ENCODE assay signal across 15 mouse cellular contexts in genomic region chr1:160260605-160261004, GRCm38 (mm10). TPM values are rescaled to one million over a fixed set of nuclear protein-coding genes. Genes with fewer than 3 reads are reported as not detected.
A peak's percentile ranks its signal among the peaks of the same experiment; 100 is the strongest.
DNase-seq lines count a peak whose midpoint lies in the region; ATAC-seq and TF ChIP-seq lines count a peak whose summit lies in the region.
"Had no signal": no experiment of that assay in that cellular context is flagged by ENCODE, and none has a peak within 500 bp of the region (broad histone marks: within the 10 kb centered on the region; RNA-seq: fewer than 3 reads in every experiment).

No protein-coding gene starts in this region.

- no peaks in the 10 kb centered on the region for H3K9me3 ChIP-seq in hindbrain, embryonic 13.5 days
- no peaks in the 10 kb centered on the region for H3K9me3 ChIP-seq in hindbrain, embryonic 12.5 days (replicated peaks)
- no peaks in the 10 kb centered on the region for H3K9me3 ChIP-seq in midbrain, embryonic 14.5 days (ENCODE audit: control insufficient read depth, low read length)
- H3K9me3 ChIP-seq in midbrain, embryonic 10.5 days (replicated peaks) = no peaks in the 10 kb centered on the region
- no peaks in the 10 kb centered on the region for H3K9me3 ChIP-seq in limb, embryonic 15.5 days
- H3K9me3 ChIP-seq in stomach, postnatal 0 days (ENCODE audit: control insufficient read depth, low read length) = no peaks in the 10 kb centered on the region
- H3K9me3 ChIP-seq: heart, embryonic 13.5 days; liver, embryonic 15.5 days had no signal

- H3K9ac ChIP-seq in hindbrain, embryonic 13.5 days = no peak overlapping the region
- no peak overlapping the region for H3K9ac ChIP-seq in hindbrain, embryonic 12.5 days
- H3K9ac ChIP-seq in midbrain, embryonic 14.5 days (replicated peaks; ENCODE audit: low read length) = no peak overlapping the region
- no peak overlapping the region for H3K9ac ChIP-seq in limb, embryonic 15.5 days
- no peak overlapping the region for H3K9ac ChIP-seq in stomach, postnatal 0 days (ENCODE audit: low read length)
- H3K9ac ChIP-seq: heart, embryonic 13.5 days; liver, embryonic 15.5 days had no signal

- no peak overlapping the region for H3K4me3 ChIP-seq in hindbrain, embryonic 13.5 days
- no peak overlapping the region for H3K4me3 ChIP-seq in hindbrain, embryonic 12.5 days
- H3K4me3 ChIP-seq in midbrain, embryonic 14.5 days (replicated peaks; ENCODE audit: low read depth, low read length) = no peak overlapping the region
- no peak overlapping the region for H3K4me3 ChIP-seq in midbrain, embryonic 10.5 days
- H3K4me3 ChIP-seq in limb, embryonic 15.5 days = no peak overlapping the region
- no peak overlapping the region for H3K4me3 ChIP-seq in stomach, postnatal 0 days (ENCODE audit: low read depth, low read length)
- H3K4me3 ChIP-seq: erythroblast, embryonic 14.5 days; heart, embryonic 13.5 days; liver, embryonic 15.5 days had no signal

- WGBS in hindbrain, embryonic 13.5 days = 87% methylated on average over 4 of the region's 4 CpGs
- 88% methylated on average over 4 of the region's 4 CpGs for WGBS in hindbrain, embryonic 12.5 days
- 88% methylated on average over 4 of the region's 4 CpGs for WGBS in midbrain, embryonic 14.5 days
- 88% methylated on average over 4 of the region's 4 CpGs for WGBS in midbrain, embryonic 10.5 days
- 68% methylated on average over 4 of the region's 4 CpGs for whole genome bisulfite sequencing in limb, embryonic 15.5 days
- 66% methylated on average over 4 of the region's 4 CpGs for WGBS in stomach, postnatal 0 days

- H3K4me2 ChIP-seq in hindbrain, embryonic 13.5 days = no peak overlapping the region
- no peak overlapping the region for H3K4me2 ChIP-seq in hindbrain, embryonic 12.5 days (replicated peaks)
- H3K4me2 ChIP-seq in midbrain, embryonic 14.5 days (ENCODE audit: low read length) = no peak overlapping the region
- no peak overlapping the region for H3K4me2 ChIP-seq in limb, embryonic 15.5 days
- H3K4me2 ChIP-seq in stomach, postnatal 0 days (replicated peaks; ENCODE audit: low read depth) = no peak overlapping the region
- H3K4me2 ChIP-seq: heart, embryonic 13.5 days; liver, embryonic 15.5 days had no signal

- 0 out of 2 replicates have a peak, but pooled peaks have one; percentile 18 for ATAC-seq in hindbrain, embryonic 13.5 days (ENCODE audit: low FRiP score)
- no peak for ATAC-seq in hindbrain, embryonic 12.5 days (ENCODE audit: low FRiP score)
- ATAC-seq in midbrain, embryonic 14.5 days (ENCODE audit: low FRiP score, low TSS enrichment) = no peak
- no peak for ATAC-seq in limb, embryonic 15.5 days (ENCODE audit: insufficient number of reproducible peaks, low FRiP score, low TSS enrichment, low read depth)
- no peak for ATAC-seq in stomach, postnatal 0 days (ENCODE audit: low FRiP score, low TSS enrichment)
- no peak for ATAC-seq in frontal cortex, adult (ENCODE audit: low TSS enrichment)

- DNase-seq in midbrain, embryonic 14.5 days = no peak
- no peak for DNase-seq in midbrain, embryonic 10.5 days (ENCODE audit: low spot score)
- no peak for DNase-seq in stomach, postnatal 0 days (ENCODE audit: low spot score)
- no peak for DNase-seq in ovary, postnatal 36 days (ENCODE audit: low spot score)
- DNase-seq: B cell, adult 2 months; gastrocnemius, postnatal 14 days; heart, adult 18-20 months; thymus, postnatal 25 days had no signal

- no peak for TF ChIP-seq CTCF in stomach, postnatal 0 days (IDR thresholded peaks at IDR 0.05; ENCODE audit: low read depth)

- no peak for TF ChIP-seq EP300 in stomach, postnatal 0 days (optimal IDR thresholded peaks at IDR 0.05)

- peaks cover 25% of the 10 kb centered on the region for H3K4me1 ChIP-seq in hindbrain, embryonic 13.5 days (replicated peaks)
- peaks cover 8% of the 10 kb centered on the region; the same call in 1 of the 2 replicates for H3K4me1 ChIP-seq in hindbrain, embryonic 12.5 days
- H3K4me1 ChIP-seq in midbrain, embryonic 14.5 days (ENCODE audit: control insufficient read depth, insufficient read depth, low read length) = peaks cover 9% of the 10 kb centered on the region; the same call in 1 of the 2 replicates
- H3K4me1 ChIP-seq in midbrain, embryonic 10.5 days = peaks cover 3% of the 10 kb centered on the region
- H3K4me1 ChIP-seq in limb, embryonic 15.5 days = peaks cover 15% of the 10 kb centered on the region; the same call in 1 of the 2 replicates
- H3K4me1 ChIP-seq in stomach, postnatal 0 days (replicated peaks; ENCODE audit: control insufficient read depth, insufficient read depth) = no peaks in the 10 kb centered on the region

- peak overlapping the region; percentile 67 for H3K27ac ChIP-seq in hindbrain, embryonic 13.5 days
- no peak overlapping the region for H3K27ac ChIP-seq in hindbrain, embryonic 12.5 days
- H3K27ac ChIP-seq in midbrain, embryonic 14.5 days (replicated peaks; ENCODE audit: low read depth, low read length) = peak overlapping the region; percentile 64
- H3K27ac ChIP-seq in midbrain, embryonic 10.5 days (replicated peaks) = no peak overlapping the region
- H3K27ac ChIP-seq in limb, embryonic 15.5 days = peak overlapping the region; percentile 14; the same call in 1 of the 2 replicates
- H3K27ac ChIP-seq in stomach, postnatal 0 days (replicated peaks) = 0 out of 2 replicates have a peak overlapping the region, but pooled peaks have one; percentile 53
- H3K27ac ChIP-seq: heart, embryonic 13.5 days; liver, embryonic 15.5 days had no signal

- H3K36me3 ChIP-seq in hindbrain, embryonic 13.5 days = peaks cover 4% of the 10 kb centered on the region; the same call in 1 of the 2 replicates
- no peaks in the 10 kb centered on the region for H3K36me3 ChIP-seq in hindbrain, embryonic 12.5 days
- H3K36me3 ChIP-seq in midbrain, embryonic 14.5 days (ENCODE audit: control insufficient read depth, insufficient read depth, low read length) = no peaks in the 10 kb centered on the region
- H3K36me3 ChIP-seq in midbrain, embryonic 10.5 days = no peaks in the 10 kb centered on the region
- no peaks in the 10 kb centered on the region for H3K36me3 ChIP-seq in limb, embryonic 15.5 days
- no peaks in the 10 kb centered on the region for H3K36me3 ChIP-seq in stomach, postnatal 0 days (ENCODE audit: control insufficient read depth, insufficient read depth, low read length)

- no peaks in the 10 kb centered on the region for H3K27me3 ChIP-seq in hindbrain, embryonic 13.5 days
- H3K27me3 ChIP-seq in hindbrain, embryonic 12.5 days = no peaks in the 10 kb centered on the region
- no peaks in the 10 kb centered on the region for H3K27me3 ChIP-seq in midbrain, embryonic 14.5 days (ENCODE audit: control insufficient read depth, insufficient read depth, low read length)
- H3K27me3 ChIP-seq in midbrain, embryonic 10.5 days (ENCODE audit: low read depth, poor library complexity, severe bottlenecking) = no peaks in the 10 kb centered on the region
- no peaks in the 10 kb centered on the region for H3K27me3 ChIP-seq in limb, embryonic 15.5 days
- no peaks in the 10 kb centered on the region for H3K27me3 ChIP-seq in stomach, postnatal 0 days (ENCODE audit: control insufficient read depth, insufficient read depth, low read length)
- H3K27me3 ChIP-seq: heart, embryonic 13.5 days; liver, embryonic 15.5 days had no signal

RNA-seq across cellular contexts. Expression of gene Cacybp, which starts 47.9 kb away (rescaled TPM):
- 263 and 271 TPM in 2 replicates for polyA plus RNA-seq in hindbrain, embryonic 13.5 days (2015; fragmentation: Nextera tagmentation; extraction: Ambion mirVana)
- polyA plus RNA-seq in hindbrain, embryonic 12.5 days (2016; fragmentation: Nextera tagmentation; extraction: Ambion mirVana) = 241 TPM in 2 replicates
- 275 and 317 TPM in 2 replicates for polyA plus RNA-seq in midbrain, embryonic 14.5 days (2014; fragmentation: Nextera tagmentation; extraction: Ambion mirVana)
- 306 and 335 TPM in 2 replicates for polyA plus RNA-seq in midbrain, embryonic 10.5 days (2016; fragmentation: Nextera tagmentation; extraction: Ambion mirVana)
- 182 TPM in 2 replicates for polyA plus RNA-seq in limb, embryonic 15.5 days (2015; fragmentation: Nextera tagmentation; extraction: Ambion mirVana)
- polyA plus RNA-seq in stomach, postnatal 0 days (2015; fragmentation: Nextera tagmentation; extraction: Ambion mirVana) = 106 and 119 TPM in 2 replicates

Comparison
In these comparisons a context has a peak if more than half of its experiments do, and no peak if none do; other contexts are left out.
1. H3K27ac ChIP-seq: peak in hindbrain, embryonic 13.5 days (single experiment), midbrain, embryonic 14.5 days (single experiment), limb, embryonic 15.5 days (single experiment) and stomach, postnatal 0 days (single experiment); none in hindbrain, embryonic 12.5 days (single experiment) and midbrain, embryonic 10.5 days (single experiment).